Mouse (Mus musculus): ENCODE data around the gene Dusp9. TPM values are rescaled to one million over a fixed set of nuclear protein-coding genes. Genes with fewer than 3 reads are reported as not detected.

The Dusp9 gene
- polyA plus RNA-seq, 1 experiment from 2014 or later, result 1.1 TPM

- Histone ChIP-seq H3K4me3 (ENCODE audit: low read length) (peak overlapping the region; percentile 72), H3K4me2 (ENCODE audit: low read depth, low read length) (peak overlapping the region; percentile 66), H3K9me3 (replicated peaks; ENCODE audit: control insufficient read depth, low read length) (no peaks in the 10 kb centered on the region), H3K36me3 (ENCODE audit: control insufficient read depth, insufficient read depth) (0 out of 2 replicates have a peak, but pooled peaks cover 2% of the 10 kb centered on the region), H3K9ac (ENCODE audit: low read length) (peak overlapping the region; percentile 87), H3K4me1 (ENCODE audit: control insufficient read depth, insufficient read depth, low read length) (peaks cover 9% of the 10 kb centered on the region; the same call in 1 of the 2 replicates), H3K27ac (ENCODE audit: low read length) (peak overlapping the region; percentile 81), H3K27me3 (ENCODE audit: control insufficient read depth, insufficient read depth, low read length) (no peaks in the 10 kb centered on the region; the same call in 1 of the 2 replicates)
- peak; percentile 21; the same call in 1 of the 2 replicates for ATAC-seq (replicated peaks; ENCODE audit: extremely low read depth, insufficient read depth, low FRiP score)
- 24% methylated on average over 20 of the region's 20 CpGs for WGBS
Measured at GRCm38 (mm10) chrX:73673968-73674661, 34.9 kb downstream of the Dusp9 start.

- peak overlapping the region; percentile 72 for H3K4me3 ChIP-seq (ENCODE audit: low read length)
Measured at GRCm38 (mm10) chrX:73675231-73675630, 36.0 kb downstream of the Dusp9 start.

GRCm38 (mm10) chrX:73676668-73677067 lies 37.4 kb downstream of the Dusp9 start:
- H3K4me2 ChIP-seq (ENCODE audit: low read depth, low read length), result no peak overlapping the region
- no peak overlapping the region for H3K4me3 ChIP-seq (ENCODE audit: low read length)
- WGBS, result 94% methylated on average over 4 of the region's 4 CpGs
- H3K4me1 ChIP-seq (ENCODE audit: control insufficient read depth, insufficient read depth, low read length), result peaks cover 9% of the 10 kb centered on the region; the same call in 1 of the 2 replicates
- H3K27ac ChIP-seq (ENCODE audit: low read length), result no peak overlapping the region
- no peak overlapping the region for H3K9ac ChIP-seq (ENCODE audit: low read length)
- 0 out of 2 replicates have a peak, but pooled peaks cover 2% of the 10 kb centered on the region for H3K36me3 ChIP-seq (ENCODE audit: control insufficient read depth, insufficient read depth)
- no peak for ATAC-seq (replicated peaks; ENCODE audit: extremely low read depth, insufficient read depth, low FRiP score)
- no peaks in the 10 kb centered on the region; the same call in 1 of the 2 replicates for H3K27me3 ChIP-seq (ENCODE audit: control insufficient read depth, insufficient read depth, low read length)
- H3K9me3 ChIP-seq (replicated peaks; ENCODE audit: control insufficient read depth, low read length), result no peaks in the 10 kb centered on the region

More at GRCm38 (mm10) chrX:73675231-73675630, 36.0 kb downstream of the Dusp9 start:
- Histone ChIP-seq H3K4me2 (ENCODE audit: low read depth, low read length) (peak overlapping the region; percentile 66), H3K27ac (ENCODE audit: low read length) (peak overlapping the region; percentile 46), H3K36me3 (ENCODE audit: control insufficient read depth, insufficient read depth) (0 out of 2 replicates have a peak, but pooled peaks cover 2% of the 10 kb centered on the region), H3K27me3 (ENCODE audit: control insufficient read depth, insufficient read depth, low read length) (no peaks in the 10 kb centered on the region; the same call in 1 of the 2 replicates), H3K9me3 (replicated peaks; ENCODE audit: control insufficient read depth, low read length) (no peaks in the 10 kb centered on the region), H3K4me1 (ENCODE audit: control insufficient read depth, insufficient read depth, low read length) (peaks cover 9% of the 10 kb centered on the region; the same call in 1 of the 2 replicates), H3K9ac (ENCODE audit: low read length) (peak overlapping the region; percentile 87)
- no peak for ATAC-seq (replicated peaks; ENCODE audit: extremely low read depth, insufficient read depth, low FRiP score)
- 67% methylated on average over 2 of the region's 2 CpGs for WGBS

GRCm38 (mm10) chrX:73684156-73684555 lies 44.9 kb downstream of the Dusp9 start:
- H3K27me3 ChIP-seq (ENCODE audit: control insufficient read depth, insufficient read depth, low read length), result no peaks in the 10 kb centered on the region
- H3K27ac ChIP-seq (ENCODE audit: low read length), result no peak overlapping the region
- peaks cover 13% of the 10 kb centered on the region; the same call in 1 of the 2 replicates for H3K36me3 ChIP-seq (ENCODE audit: control insufficient read depth, insufficient read depth)
- no peak overlapping the region for H3K4me3 ChIP-seq (ENCODE audit: low read length)
- H3K4me2 ChIP-seq (ENCODE audit: low read depth, low read length), result no peak overlapping the region
- no peaks in the 10 kb centered on the region for H3K4me1 ChIP-seq (ENCODE audit: control insufficient read depth, insufficient read depth, low read length)
- 92% methylated on average over 2 of the region's 2 CpGs for WGBS
- H3K9ac ChIP-seq (ENCODE audit: low read length), result no peak overlapping the region
- H3K9me3 ChIP-seq (replicated peaks; ENCODE audit: control insufficient read depth, low read length), result no peaks in the 10 kb centered on the region
- no peak for ATAC-seq (replicated peaks; ENCODE audit: extremely low read depth, insufficient read depth, low FRiP score)

GRCm38 (mm10) chrX:73684978-73685377 lies 45.8 kb downstream of the Dusp9 start:
- Histone ChIP-seq H3K4me2 (ENCODE audit: low read depth, low read length) (no peak overlapping the region), H3K4me3 (ENCODE audit: low read length) (no peak overlapping the region), H3K4me1 (ENCODE audit: control insufficient read depth, insufficient read depth, low read length) (no peaks in the 10 kb centered on the region), H3K27ac (ENCODE audit: low read length) (peak overlapping the region; percentile 88), H3K9me3 (replicated peaks; ENCODE audit: control insufficient read depth, low read length) (no peaks in the 10 kb centered on the region), H3K36me3 (ENCODE audit: control insufficient read depth, insufficient read depth) (peaks cover 13% of the 10 kb centered on the region; the same call in 1 of the 2 replicates), H3K9ac (ENCODE audit: low read length) (no peak overlapping the region), H3K27me3 (ENCODE audit: control insufficient read depth, insufficient read depth, low read length) (no peaks in the 10 kb centered on the region)
- ATAC-seq (replicated peaks; ENCODE audit: extremely low read depth, insufficient read depth, low FRiP score), result no peak

GRCm38 (mm10) chrX:73685629-73686028 lies 46.4 kb downstream of the Dusp9 start:
- Histone ChIP-seq H3K27me3 (ENCODE audit: control insufficient read depth, insufficient read depth, low read length) (no peaks in the 10 kb centered on the region), H3K4me3 (ENCODE audit: low read length) (no peak overlapping the region), H3K36me3 (ENCODE audit: control insufficient read depth, insufficient read depth) (peaks cover 13% of the 10 kb centered on the region; the same call in 1 of the 2 replicates), H3K4me2 (ENCODE audit: low read depth, low read length) (no peak overlapping the region), H3K9me3 (replicated peaks; ENCODE audit: control insufficient read depth, low read length) (no peaks in the 10 kb centered on the region), H3K27ac (ENCODE audit: low read length) (peak overlapping the region; percentile 88), H3K4me1 (ENCODE audit: control insufficient read depth, insufficient read depth, low read length) (no peaks in the 10 kb centered on the region), H3K9ac (ENCODE audit: low read length) (peak overlapping the region; percentile 61)
- 52% methylated on average over 3 of the region's 3 CpGs for WGBS
- ATAC-seq (replicated peaks; ENCODE audit: extremely low read depth, insufficient read depth, low FRiP score), result peak; percentile 84

GRCm38 (mm10) chrX:73690917-73691629 lies 51.9 kb downstream of the Dusp9 start:
- Histone ChIP-seq H3K27ac (ENCODE audit: low read length) (no peak overlapping the region), H3K4me2 (ENCODE audit: low read depth, low read length) (no peak overlapping the region), H3K9ac (ENCODE audit: low read length) (no peak overlapping the region), H3K27me3 (ENCODE audit: control insufficient read depth, insufficient read depth, low read length) (no peaks in the 10 kb centered on the region), H3K36me3 (ENCODE audit: control insufficient read depth, insufficient read depth) (peaks cover 11% of the 10 kb centered on the region; the same call in 1 of the 2 replicates), H3K9me3 (replicated peaks; ENCODE audit: control insufficient read depth, low read length) (no peaks in the 10 kb centered on the region), H3K4me1 (ENCODE audit: control insufficient read depth, insufficient read depth, low read length) (no peaks in the 10 kb centered on the region), H3K4me3 (ENCODE audit: low read length) (no peak overlapping the region)
- ATAC-seq (replicated peaks; ENCODE audit: extremely low read depth, insufficient read depth, low FRiP score), result peak; percentile 79
- WGBS, result 44% methylated on average over 5 of the region's 5 CpGs
